Mouse (Mus musculus): Measurements from ENCODE around the gene Sh2d2a.

GRCm38 (mm10) chr3:87857666-87858065 lies 11.1 kb downstream of the Sh2d2a start:
- TF ChIP-seq CTCF (conservative IDR thresholded peaks at IDR 0.05; ENCODE audit: low read length) (no peak), NANOG (IDR thresholded peaks at IDR 0.05; ENCODE audit: borderline replicate concordance, low read length) (no peak)
